Mouse (Mus musculus) G1E (cell line): Measurements from ENCODE around the gene Cry2.

ENCODE experiments used
- CTCF ChIP-seq: IDR thresholded peaks from 2 replicates; pipeline ENCODE4 v1.5.1; 2012; ENCODE audit warnings: low read depth, low read length, inconsistent platforms, mixed read lengths
- GATA1 ChIP-seq: IDR thresholded peaks from 2 replicates; pipeline ENCODE4 v1.6.1; 2012; ENCODE audit warnings: borderline replicate concordance, low read length, inconsistent platforms, mixed read lengths
- GATA2 ChIP-seq: IDR thresholded peaks from 2 replicates; pipeline ENCODE4 v1.6.1; 2012; ENCODE audit warnings: low read depth, low read length, inconsistent platforms, borderline replicate concordance

DNA sequence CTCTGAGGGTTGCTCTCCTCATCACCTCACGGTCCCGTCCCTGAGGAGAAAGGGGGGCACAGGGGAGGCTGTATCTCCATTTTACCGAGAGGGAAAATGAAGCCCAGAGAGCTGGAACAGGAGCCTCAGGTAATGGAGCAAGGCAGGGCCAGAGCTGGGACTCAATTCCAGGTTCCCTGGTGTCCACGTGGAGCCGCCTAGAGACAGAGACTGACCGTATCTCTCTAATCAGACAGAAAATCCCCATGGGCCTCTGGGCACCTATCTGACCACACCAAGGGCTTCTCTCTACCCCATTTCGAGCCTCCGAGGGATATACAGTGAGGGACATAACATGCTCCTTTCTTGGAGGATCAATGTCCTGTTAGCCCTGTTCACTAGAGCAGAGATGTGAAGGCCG is 10.7 kb downstream of the Cry2 start:
- TF ChIP-seq CTCF (no peak), GATA1 (no peak), GATA2 (no peak)
